Mouse (Mus musculus) liver, embryonic 14.5 days (tissue): ENCODE measurements around the gene Atxn2l. TPM values are rescaled to one million over a fixed set of nuclear protein-coding genes. Genes with fewer than 3 reads are reported as not detected.

ENCODE experiments used
- ATAC-seq: fragments of 200-750 bp; cut with Nextera tagmentation; 2 replicates; pipeline ENCODE4 v1.8.0; 2017; ENCODE audit warnings: moderate number of reproducible peaks, mild to moderate bottlenecking, moderate library complexity; ENCODE audit not compliant: insufficient read depth
- DNase-seq, 3 experiments: peaks; one replicate each; pipeline ENCODE4 v3.0.0-alpha.2; 2012 to 2013; ENCODE audit warnings: low read depth in 3 of 3, low spot score in 3 of 3
- H3K27ac ChIP-seq: fragments of 300-500 bp; sonication (generic); 2 replicates; pipeline ENCODE4 v1.5.1; 2014; ENCODE audit warnings: moderate library complexity, mild to moderate bottlenecking, control low read depth, inconsistent platforms
- H3K27me3 ChIP-seq: fragments of 300-500 bp; sonication (generic); 2 replicates; pipeline ENCODE4 v1.6.1; 2014; ENCODE audit warnings: mild to moderate bottlenecking, low read length, moderate library complexity; ENCODE audit not compliant: control insufficient read depth, insufficient read depth
- H3K36me3 ChIP-seq: fragments of 300-500 bp; sonication (generic); replicated peaks from 2 replicates; pipeline ENCODE4 v1.6.1; 2014; ENCODE audit warnings: low read depth; ENCODE audit not compliant: control insufficient read depth, insufficient read depth
- H3K4me1 ChIP-seq, 2 experiments: fragments of 200-500 bp in 1 of 2; fragments of 300-500 bp in 1 of 2; sonication (generic) in 1 of 2; replicated peaks; 2 replicates each; pipeline ENCODE4 v1.6.1; 2012 to 2014; ENCODE audit warnings: antibody characterized with exemption in 1 of 2, inconsistent platforms in 1 of 2, low read length in 1 of 2; ENCODE audit not compliant: control insufficient read depth in 2 of 2, insufficient read depth in 2 of 2
- H3K4me2 ChIP-seq: fragments of 300-500 bp; sonication (generic); 2 replicates; pipeline ENCODE4 v1.6.1; 2014; ENCODE audit warnings: low read depth, mild to moderate bottlenecking, control low read depth, moderate library complexity
- H3K4me3 ChIP-seq, 2 experiments: fragments of 200-500 bp in 1 of 2; fragments of 300-500 bp in 1 of 2; sonication (generic) in 1 of 2; 2 replicates each; pipeline ENCODE4 v1.5.1; 2012 to 2014; ENCODE audit warnings: low read depth in 2 of 2, low read length in 2 of 2, mild to moderate bottlenecking in 2 of 2, control low read depth in 1 of 2, inconsistent platforms in 1 of 2, moderate library complexity in 1 of 2; ENCODE audit not compliant: insufficient read depth in 1 of 2
- H3K9ac ChIP-seq: fragments of 300-500 bp; sonication (generic); replicated peaks from 2 replicates; pipeline ENCODE4 v1.6.1; 2014; ENCODE audit warnings: mild to moderate bottlenecking, control low read depth, moderate library complexity
- H3K9me3 ChIP-seq: fragments of 300-500 bp; sonication (generic); 2 replicates; pipeline ENCODE4 v1.6.1; 2016; ENCODE audit warnings: low read length, mixed read lengths; ENCODE audit not compliant: control insufficient read depth
- CTCF ChIP-seq: IDR thresholded peaks from 2 replicates; pipeline ENCODE4 v1.5.1; 2016; ENCODE audit warnings: antibody characterized with exemption, low read depth, control low read depth
- EP300 ChIP-seq: IDR thresholded peaks from 2 replicates; pipeline ENCODE4 v1.6.1; 2016; ENCODE audit warnings: antibody characterized with exemption, low read depth
- WGBS: fragments of 180-500 bp; shearing (Covaris S2); extraction: QIAGEN DNeasy Blood & Tissue Kit; methylation state at CpG from one replicate; pipeline ENCODE4 v1.1.7; 2014; ENCODE audit not compliant: insufficient replicate concordance; 5-methylcytosine and 5-hydroxymethylcytosine counted together
- polyA plus RNA-seq, 2 experiments: library from polyadenylated mRNA; depleted of rRNA in 1 of 2; stranded (reverse) in 1 of 2; unstranded in 1 of 2; fragments of >200 nt; fragmentation: Nextera tagmentation in 1 of 2; extraction: Ambion mirVana in 1 of 2; gene quantifications; 2 replicates each; pipeline versions ENCODE4 v1.2.1 to v1.2.3; 2012 to 2014

Gene Atxn2l
- polyA plus RNA-seq, 2 experiments = 17.3 to 42.9 TPM

DNA sequence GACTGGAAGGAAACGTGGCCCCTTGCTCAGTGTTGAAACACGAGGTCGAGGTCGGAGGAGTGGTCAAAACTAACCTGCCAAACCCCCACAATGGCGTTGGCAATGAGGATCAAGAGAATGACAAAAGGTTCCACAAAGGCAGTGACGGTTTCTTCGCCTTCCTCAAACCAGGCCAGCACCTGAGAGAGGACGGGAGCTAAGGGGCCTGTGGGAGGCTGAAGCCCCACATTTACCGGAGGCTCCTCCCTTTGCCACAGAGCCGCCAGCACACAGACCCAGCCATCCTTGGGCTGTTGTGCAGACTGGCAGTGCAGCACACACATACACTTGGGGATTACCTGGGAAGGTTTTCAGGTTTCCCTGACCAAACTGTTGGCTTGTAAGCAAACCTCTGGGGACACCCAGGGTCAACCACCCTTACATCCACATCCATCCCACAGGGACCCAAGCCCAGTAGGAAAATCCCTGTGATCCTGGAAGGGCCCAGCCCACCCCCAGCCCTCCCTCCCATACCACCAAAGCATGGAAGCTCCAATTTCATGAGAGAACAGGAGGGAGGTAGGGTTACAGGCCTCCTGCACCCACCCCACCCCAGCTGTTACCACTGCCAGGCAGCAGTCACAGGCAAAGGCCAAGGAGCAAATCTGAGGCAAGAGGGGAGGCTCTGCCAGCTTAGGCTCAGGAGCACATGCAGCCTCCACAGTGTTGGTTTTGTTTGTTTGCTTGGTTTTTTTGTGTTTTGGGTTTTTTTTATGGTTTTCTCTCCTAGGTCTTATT is 42.4 kb downstream of the Atxn2l start:
- WGBS = 44% methylated on average over 10 of the region's 10 CpGs
- Histone ChIP-seq H3K9me3 (no peaks in the 10 kb centered on the region), H3K27me3 (no peaks in the 10 kb centered on the region), H3K9ac (no peak overlapping the region), H3K4me3 (no peak overlapping the region), H3K36me3 (no peaks in the 10 kb centered on the region), H3K27ac (no peak overlapping the region), H3K4me1 (peaks cover 0 to 11% of the 10 kb centered on the region in 2 experiments; a peak in 2 of 4 replicates), H3K4me2 (no peak overlapping the region)
- no peak for TF ChIP-seq CTCF
- TF ChIP-seq EP300 = no peak
- DNase-seq (no peak), ATAC-seq (no peak)

DNA sequence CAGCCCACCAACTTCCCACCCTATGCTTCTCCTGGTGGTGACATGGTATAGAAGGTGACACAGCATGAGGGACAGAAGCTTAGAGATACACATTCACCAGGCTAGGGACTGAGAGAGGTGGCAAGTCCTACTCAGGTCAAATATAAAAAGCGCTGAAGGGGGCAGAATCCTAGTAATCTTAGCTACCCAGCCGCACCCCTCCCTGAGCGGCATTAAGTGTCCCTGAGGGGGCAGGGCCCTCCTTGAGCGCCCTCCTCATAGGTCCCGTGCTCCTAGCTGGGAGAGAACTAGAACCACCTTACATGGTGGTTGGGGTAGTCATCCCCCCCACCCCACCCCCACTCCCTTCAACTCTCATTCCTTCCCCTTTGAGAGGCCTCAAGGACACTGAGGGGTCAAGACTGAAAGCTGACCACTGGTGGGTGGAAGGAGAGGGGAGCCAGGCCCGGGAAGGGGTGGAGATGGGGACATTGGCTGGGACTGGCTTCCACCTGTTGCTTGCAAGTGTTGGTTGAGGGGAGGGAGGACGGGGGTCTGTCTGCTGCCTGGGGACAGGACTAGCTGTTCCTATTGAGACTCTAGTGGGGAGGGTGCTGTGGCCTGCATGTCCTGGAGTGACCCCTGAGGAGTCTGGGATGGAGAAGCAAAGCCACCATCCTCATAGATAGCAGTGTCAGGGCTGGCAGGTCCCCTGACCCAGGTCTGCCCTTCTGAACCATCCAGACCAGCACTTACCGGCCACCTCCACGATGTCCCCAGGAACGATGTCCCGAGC is 44.2 kb downstream of the Atxn2l start:
- H3K4me1 ChIP-seq = 0 out of 4 replicates have a peak, but pooled peaks cover 0 to 2% of the 10 kb centered on the region in 2 experiments
- no peak overlapping the region for H3K4me2 ChIP-seq
- H3K27ac ChIP-seq = no peak overlapping the region
- DNase-seq = no peak
- H3K9me3 ChIP-seq = no peaks in the 10 kb centered on the region
- TF ChIP-seq EP300 (no peak), CTCF (no peak)
- H3K36me3 ChIP-seq = no peaks in the 10 kb centered on the region
- no peak overlapping the region for H3K4me3 ChIP-seq
- 65% methylated on average over 11 of the region's 11 CpGs for WGBS
- no peak overlapping the region for H3K9ac ChIP-seq
- ATAC-seq = no peak
- H3K27me3 ChIP-seq = no peaks in the 10 kb centered on the region

DNA sequence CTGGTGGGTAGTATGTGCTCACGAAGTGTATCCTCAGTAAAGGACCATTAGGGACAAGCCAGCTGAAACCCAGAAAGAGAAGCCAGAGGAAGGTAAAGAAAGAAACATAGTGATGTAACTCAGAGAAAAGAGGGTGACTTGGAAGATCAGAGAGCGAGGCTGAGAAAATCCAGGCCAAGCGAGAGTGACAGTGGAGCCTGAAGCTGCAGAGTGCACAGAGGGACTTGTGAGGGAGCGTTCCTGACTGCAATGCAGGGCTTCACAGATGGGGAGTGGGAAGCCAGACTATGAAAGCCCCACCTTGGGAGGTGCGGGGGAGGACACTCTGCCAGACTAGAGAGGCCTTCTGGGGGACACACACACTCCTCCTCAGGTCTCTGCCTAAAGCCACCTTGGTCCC is 45.0 kb downstream of the Atxn2l start:
- H3K27ac ChIP-seq = no peak overlapping the region
- DNase-seq = no peak
- no peaks in the 10 kb centered on the region for H3K9me3 ChIP-seq
- 71% methylated on average over 5 of the region's 5 CpGs for WGBS
- H3K27me3 ChIP-seq = no peaks in the 10 kb centered on the region
- no peaks in the 10 kb centered on the region for H3K4me1 ChIP-seq
- no peak overlapping the region for H3K4me2 ChIP-seq
- ATAC-seq = no peak
- TF ChIP-seq EP300 = no peak
- no peak for TF ChIP-seq CTCF
- H3K9ac ChIP-seq = no peak overlapping the region
- H3K36me3 ChIP-seq = no peaks in the 10 kb centered on the region
- H3K4me3 ChIP-seq = no peak overlapping the region

DNA sequence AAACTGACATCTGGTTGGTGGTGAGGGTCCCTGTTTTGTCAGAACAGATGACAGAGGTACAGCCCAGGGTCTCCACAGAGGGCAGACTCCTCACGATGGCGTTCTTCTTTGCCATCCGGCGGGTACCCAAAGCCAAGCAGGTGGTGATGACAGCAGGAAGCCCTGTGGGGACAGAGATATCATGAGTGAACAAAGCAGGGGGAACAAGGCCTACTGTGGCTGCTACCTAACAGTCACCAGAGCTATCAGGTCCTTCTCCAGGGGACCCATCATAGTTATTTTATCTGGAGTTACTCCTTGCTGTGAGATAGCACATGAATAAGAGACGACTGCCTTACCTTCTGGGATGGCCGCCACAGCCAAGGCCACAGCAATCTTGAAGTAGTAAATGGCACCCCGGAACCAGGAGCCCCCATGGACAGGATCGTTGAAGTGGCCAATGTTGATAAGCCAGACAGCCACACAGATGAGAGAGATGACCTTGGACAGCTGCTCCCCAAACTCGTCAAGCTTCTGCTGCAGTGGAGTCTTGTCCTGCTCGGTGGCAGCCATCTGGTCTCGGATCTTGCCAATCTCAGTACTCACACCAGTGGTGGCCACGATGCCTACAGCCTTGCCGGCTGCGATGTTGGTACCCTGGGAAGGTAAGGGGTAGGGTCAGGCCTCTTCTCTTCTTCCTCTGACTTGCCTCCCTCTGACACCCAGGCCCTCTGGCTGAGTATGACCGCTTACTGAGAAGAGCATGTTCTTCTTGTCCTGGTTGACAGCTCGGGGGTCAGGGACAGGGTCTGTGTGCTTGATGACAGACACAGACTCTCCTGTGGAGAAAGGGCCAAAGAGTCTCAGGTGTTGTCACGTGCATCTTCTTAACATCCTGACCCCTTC is 46.6 kb downstream of the Atxn2l start:
- no peak for DNase-seq
- Histone ChIP-seq H3K27ac (no peak overlapping the region), H3K4me3 (no peak overlapping the region), H3K4me1 (no peaks in the 10 kb centered on the region), H3K27me3 (no peaks in the 10 kb centered on the region), H3K9ac (no peak overlapping the region), H3K9me3 (no peaks in the 10 kb centered on the region), H3K4me2 (no peak overlapping the region), H3K36me3 (no peaks in the 10 kb centered on the region)
- TF ChIP-seq EP300 (no peak), CTCF (no peak)
- WGBS = 41% methylated on average over 17 of the region's 17 CpGs
- peak; percentile 28; the same call in 1 of the 2 replicates for ATAC-seq
